Mouse (Mus musculus): ENCODE measurements around the gene Sh3bgrl2. TPM values are rescaled to one million over a fixed set of nuclear protein-coding genes. Genes with fewer than 3 reads are reported as not detected.

The Sh3bgrl2 gene
- polyA plus RNA-seq, 1 experiment from 2014 or later: 5.6 TPM

DNA sequence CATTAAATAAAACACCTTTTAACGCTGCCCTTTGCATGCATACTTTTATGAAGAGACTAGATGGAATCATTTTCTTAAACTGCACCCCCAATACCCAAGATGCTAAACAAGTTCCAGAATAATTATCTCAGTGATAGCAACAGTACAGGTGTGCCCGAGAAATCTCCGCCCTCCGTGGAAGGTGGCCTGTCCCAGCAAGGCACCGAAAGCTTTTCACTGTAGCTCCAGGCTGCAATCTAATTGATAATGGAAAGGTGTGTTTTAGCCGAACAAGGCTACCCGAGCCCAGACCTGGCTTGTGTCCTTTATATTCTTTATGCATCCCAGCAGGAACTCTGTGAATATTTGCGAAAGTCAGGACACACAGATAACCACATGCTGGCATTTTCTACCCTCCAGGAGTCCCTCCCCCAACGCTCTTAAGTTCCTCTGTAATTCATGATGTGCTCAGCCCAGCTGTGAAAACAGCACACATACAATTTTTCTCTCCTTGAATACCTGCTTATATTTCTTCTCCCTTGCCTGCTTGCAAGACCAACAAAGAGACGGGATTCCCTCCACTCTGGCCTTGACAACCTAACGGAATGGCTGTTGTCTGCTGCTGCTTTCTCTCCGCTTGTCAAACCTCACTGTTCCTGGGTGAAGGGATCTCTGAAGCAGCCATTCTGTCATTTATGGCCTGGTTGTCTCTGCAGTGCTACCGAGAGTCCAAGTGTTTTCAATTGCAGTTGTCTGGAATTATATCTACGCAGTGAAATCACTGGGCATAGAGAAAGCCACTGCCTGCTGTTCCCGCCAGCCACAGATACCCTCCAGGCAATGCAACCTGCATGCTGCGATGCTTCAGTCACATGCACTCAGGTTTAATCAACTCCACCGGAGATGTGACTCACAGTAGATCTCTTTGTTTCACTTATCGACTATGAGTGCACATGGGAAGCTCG, 80.8 kb downstream of the Sh3bgrl2 start:
- Histone ChIP-seq H3K4me3 (no peak overlapping the region), H3K36me3 (no peaks in the 10 kb centered on the region), H3K27ac (peak overlapping the region; percentile 70), H3K4me1 (replicated peaks) (peaks cover 12% of the 10 kb centered on the region), H3K27me3 (ENCODE audit: insufficient read depth, poor library complexity, severe bottlenecking) (no peaks in the 10 kb centered on the region), H3K9me3 (no peaks in the 10 kb centered on the region)
- WGBS: 34% methylated on average over 19 of the region's 19 CpGs
- DNase-seq (ENCODE audit: low spot score): no peak

DNA sequence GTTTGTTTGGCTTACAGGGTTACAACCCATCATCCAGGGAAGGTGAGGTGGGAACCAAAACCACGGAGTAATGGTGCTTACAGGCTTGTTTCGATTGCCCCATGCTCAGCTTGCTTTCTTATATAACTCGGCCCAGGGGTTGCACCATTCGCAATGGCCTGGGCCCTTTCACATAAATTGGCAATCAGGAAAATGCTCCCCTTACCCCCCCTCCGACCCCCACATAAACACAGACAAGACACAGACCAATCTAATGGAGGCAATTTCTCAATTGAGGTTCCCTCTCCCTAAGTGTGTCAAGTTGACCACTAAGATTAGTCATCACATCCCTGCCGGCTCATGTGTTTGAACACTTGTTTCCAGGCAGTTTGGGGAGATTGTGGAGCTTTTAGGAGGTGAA, 82.2 kb downstream of the Sh3bgrl2 start:
- no peak overlapping the region for H3K4me3 ChIP-seq
- H3K27ac ChIP-seq: no peak overlapping the region
- H3K9me3 ChIP-seq: no peaks in the 10 kb centered on the region
- DNase-seq (ENCODE audit: low spot score): no peak
- no peaks in the 10 kb centered on the region for H3K36me3 ChIP-seq
- peaks cover 16% of the 10 kb centered on the region for H3K4me1 ChIP-seq (replicated peaks)
- no peaks in the 10 kb centered on the region for H3K27me3 ChIP-seq (ENCODE audit: insufficient read depth, poor library complexity, severe bottlenecking)
- WGBS: 81% methylated on average over 6 of the region's 6 CpGs

DNA sequence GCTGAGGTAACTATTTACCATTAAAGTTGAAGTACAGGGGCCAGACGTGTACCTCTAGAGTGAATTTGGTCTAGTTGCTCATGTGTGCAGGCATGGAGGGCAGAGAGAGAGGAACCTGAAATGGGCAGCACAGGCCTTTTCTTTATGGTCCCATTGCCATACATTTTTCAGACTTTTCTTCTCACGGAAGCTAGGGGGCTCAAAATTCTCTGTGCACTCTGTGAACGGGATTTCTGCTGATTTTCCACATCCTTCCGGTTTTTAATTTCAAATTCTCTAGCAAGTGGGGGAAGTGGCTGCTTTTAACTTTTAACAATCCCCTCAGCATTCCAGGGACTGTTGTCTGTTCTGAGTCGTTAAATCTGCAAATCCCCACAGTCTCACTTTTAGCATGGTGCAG, 83.8 kb downstream of the Sh3bgrl2 start:
- Histone ChIP-seq H3K36me3 (no peaks in the 10 kb centered on the region), H3K27me3 (ENCODE audit: insufficient read depth, poor library complexity, severe bottlenecking) (no peaks in the 10 kb centered on the region), H3K4me3 (no peak overlapping the region), H3K27ac (no peak overlapping the region), H3K4me1 (replicated peaks) (peaks cover 27% of the 10 kb centered on the region), H3K9me3 (peaks cover 2% of the 10 kb centered on the region; the same call in 1 of the 2 replicates)
- 69% methylated on average over 5 of the region's 5 CpGs for WGBS
- no peak for DNase-seq (ENCODE audit: low spot score)

DNA sequence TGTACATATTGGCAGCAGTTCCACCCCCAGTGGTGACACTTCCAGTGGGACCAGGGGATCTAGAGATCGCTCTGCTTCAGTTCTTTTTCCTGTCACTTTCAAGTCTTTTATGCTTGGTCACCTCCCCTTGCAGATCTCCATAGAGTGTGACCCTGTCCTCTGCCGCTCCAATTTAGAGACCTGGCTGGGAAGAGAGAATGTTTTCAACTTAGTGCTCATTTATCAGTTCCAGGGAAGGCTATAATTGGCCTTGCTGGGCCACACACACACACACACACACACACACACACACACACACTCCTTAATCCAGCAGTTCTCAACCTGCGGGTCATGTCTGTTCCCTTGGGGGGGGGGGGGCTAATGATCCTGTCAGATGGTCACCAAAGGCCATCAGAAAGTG, 86.6 kb downstream of the Sh3bgrl2 start:
- 34% methylated on average over 3 of the region's 3 CpGs for WGBS
- no peaks in the 10 kb centered on the region for H3K27me3 ChIP-seq (ENCODE audit: insufficient read depth, poor library complexity, severe bottlenecking)
- H3K9me3 ChIP-seq: peaks cover 2% of the 10 kb centered on the region; the same call in 1 of the 2 replicates
- no peak for DNase-seq (ENCODE audit: low spot score)
- H3K27ac ChIP-seq: no peak overlapping the region
- no peaks in the 10 kb centered on the region for H3K36me3 ChIP-seq
- H3K4me3 ChIP-seq: no peak overlapping the region
- H3K4me1 ChIP-seq (replicated peaks): peaks cover 21% of the 10 kb centered on the region

DNA sequence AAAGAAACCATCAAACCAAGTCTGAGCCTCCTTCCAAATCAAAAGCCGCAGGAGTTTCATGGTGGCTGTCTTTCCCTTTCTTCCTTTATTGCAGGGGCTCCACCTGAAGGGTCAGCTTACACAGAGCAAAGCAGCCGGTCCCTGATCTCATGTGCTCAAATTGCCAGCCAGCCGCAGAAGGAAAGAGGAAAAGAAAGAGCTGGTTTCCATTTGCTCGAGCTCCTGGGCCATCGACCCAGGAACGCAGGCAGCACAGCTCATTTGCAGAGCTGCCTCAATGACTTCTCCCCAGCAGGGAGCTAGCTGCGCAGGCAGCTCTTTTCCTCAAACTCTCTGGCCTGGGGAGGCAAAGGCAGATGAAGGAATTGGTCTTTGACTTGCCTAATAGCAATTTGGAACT, 87.9 kb downstream of the Sh3bgrl2 start:
- peak; percentile 27 for DNase-seq (ENCODE audit: low spot score)
- peaks cover 2% of the 10 kb centered on the region; the same call in 1 of the 2 replicates for H3K9me3 ChIP-seq
- H3K4me1 ChIP-seq (replicated peaks): peaks cover 25% of the 10 kb centered on the region
- peak overlapping the region; percentile 24; the same call in 1 of the 2 replicates for H3K27ac ChIP-seq
- H3K4me3 ChIP-seq: no peak overlapping the region
- 7% methylated on average over 7 of the region's 7 CpGs for WGBS
- no peaks in the 10 kb centered on the region for H3K27me3 ChIP-seq (ENCODE audit: insufficient read depth, poor library complexity, severe bottlenecking)
- H3K36me3 ChIP-seq: no peaks in the 10 kb centered on the region

DNA sequence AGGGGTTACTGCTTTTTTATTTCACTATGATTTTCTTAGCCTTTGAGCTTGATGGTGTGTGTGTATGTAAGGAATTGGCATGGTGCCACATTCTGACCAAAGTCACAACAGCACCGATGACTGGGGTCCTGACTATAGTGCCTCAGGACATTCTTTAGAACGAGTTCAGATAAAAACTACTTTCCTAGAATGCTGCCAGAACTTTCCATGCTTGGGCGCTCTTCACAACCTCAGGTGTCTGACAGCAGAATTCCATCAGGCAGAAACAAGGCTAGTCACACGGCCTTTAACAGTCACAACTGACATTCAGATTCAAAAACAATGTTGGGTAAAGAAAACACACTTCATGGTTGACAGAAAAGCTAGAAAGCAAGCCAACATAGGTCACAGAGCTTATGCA, 95.0 kb downstream of the Sh3bgrl2 start:
- WGBS: 66% methylated on average over 4 of the region's 4 CpGs
- Histone ChIP-seq H3K4me3 (no peak overlapping the region), H3K27me3 (ENCODE audit: insufficient read depth, poor library complexity, severe bottlenecking) (no peaks in the 10 kb centered on the region), H3K27ac (no peak overlapping the region), H3K4me1 (replicated peaks) (peaks cover 16% of the 10 kb centered on the region), H3K9me3 (no peaks in the 10 kb centered on the region), H3K36me3 (no peaks in the 10 kb centered on the region)
- DNase-seq (ENCODE audit: low spot score): no peak

DNA sequence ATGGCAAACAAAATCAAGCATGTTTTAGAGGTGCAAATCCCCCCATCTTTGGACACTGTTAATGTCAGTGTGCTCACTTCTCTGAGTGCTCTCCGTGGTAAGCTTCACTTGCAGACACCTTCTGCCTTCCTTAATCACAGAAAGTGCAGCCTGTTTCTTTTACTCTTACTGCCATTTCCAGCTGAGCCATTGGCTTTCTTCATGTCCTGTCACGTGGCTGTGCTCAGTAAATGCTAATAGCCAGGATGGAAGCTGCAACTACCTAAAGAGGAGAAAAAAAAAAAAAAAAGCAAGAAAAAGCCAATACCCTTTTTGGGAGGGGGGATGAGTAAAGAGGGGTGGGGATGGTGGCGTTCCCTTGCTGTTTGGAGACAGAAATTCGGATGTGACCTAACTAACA, 95.7 kb downstream of the Sh3bgrl2 start:
- no peaks in the 10 kb centered on the region for H3K9me3 ChIP-seq
- H3K4me1 ChIP-seq (replicated peaks): peaks cover 23% of the 10 kb centered on the region
- no peak for DNase-seq (ENCODE audit: low spot score)
- H3K27me3 ChIP-seq (ENCODE audit: insufficient read depth, poor library complexity, severe bottlenecking): no peaks in the 10 kb centered on the region
- no peaks in the 10 kb centered on the region for H3K36me3 ChIP-seq
- no peak overlapping the region for H3K4me3 ChIP-seq
- WGBS: 59% methylated on average over 4 of the region's 4 CpGs
- no peak overlapping the region for H3K27ac ChIP-seq

DNA sequence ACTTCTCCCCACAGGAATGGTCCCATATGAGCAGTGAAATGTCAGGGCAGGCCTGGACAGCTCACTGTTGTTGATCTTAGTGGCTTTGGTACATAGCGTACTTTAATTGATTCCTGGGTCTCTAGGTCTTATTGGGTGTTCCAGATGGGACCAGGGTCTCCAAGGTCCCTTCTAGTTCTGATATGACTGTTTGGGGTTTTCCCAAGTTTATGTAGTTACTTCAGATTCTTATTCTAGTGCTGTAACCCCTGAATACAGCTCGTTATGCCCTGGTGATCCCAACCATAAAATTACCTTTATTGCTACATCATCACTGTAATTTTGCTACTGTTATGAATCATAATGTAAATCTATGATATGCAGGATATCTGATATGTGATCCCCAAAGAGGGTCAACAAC, 98.1 kb downstream of the Sh3bgrl2 start:
- Histone ChIP-seq H3K4me1 (replicated peaks) (peaks cover 15% of the 10 kb centered on the region), H3K4me3 (no peak overlapping the region), H3K27me3 (ENCODE audit: insufficient read depth, poor library complexity, severe bottlenecking) (no peaks in the 10 kb centered on the region), H3K27ac (no peak overlapping the region), H3K9me3 (no peaks in the 10 kb centered on the region), H3K36me3 (no peaks in the 10 kb centered on the region)
- no peak for DNase-seq (ENCODE audit: low spot score)
- 93% methylated on average over 2 of the region's 2 CpGs for WGBS

DNA sequence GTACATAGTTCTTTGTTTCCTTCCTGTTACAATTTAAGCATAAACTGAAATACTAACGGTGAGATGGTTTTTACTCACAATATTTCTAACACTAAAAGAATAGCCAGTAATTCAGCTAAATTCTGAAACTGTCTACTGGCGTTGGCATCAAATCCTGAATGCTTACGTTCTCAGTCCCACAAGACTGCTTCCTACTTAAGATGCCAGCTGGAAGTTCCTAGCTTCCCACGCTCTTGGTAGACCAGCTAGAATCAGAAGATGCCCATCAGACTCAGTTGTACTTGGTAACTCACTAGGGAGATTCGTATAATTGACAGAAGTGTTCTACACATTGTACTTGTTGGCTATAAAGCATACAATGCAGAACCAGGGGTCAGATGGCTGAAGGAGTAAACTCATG, 98.6 kb downstream of the Sh3bgrl2 start:
- Histone ChIP-seq H3K27ac (no peak overlapping the region), H3K27me3 (ENCODE audit: insufficient read depth, poor library complexity, severe bottlenecking) (no peaks in the 10 kb centered on the region), H3K4me3 (no peak overlapping the region), H3K4me1 (replicated peaks) (peaks cover 15% of the 10 kb centered on the region), H3K36me3 (no peaks in the 10 kb centered on the region), H3K9me3 (no peaks in the 10 kb centered on the region)
- 90% methylated on average over 5 of the region's 5 CpGs for WGBS
- DNase-seq (ENCODE audit: low spot score): no peak

DNA sequence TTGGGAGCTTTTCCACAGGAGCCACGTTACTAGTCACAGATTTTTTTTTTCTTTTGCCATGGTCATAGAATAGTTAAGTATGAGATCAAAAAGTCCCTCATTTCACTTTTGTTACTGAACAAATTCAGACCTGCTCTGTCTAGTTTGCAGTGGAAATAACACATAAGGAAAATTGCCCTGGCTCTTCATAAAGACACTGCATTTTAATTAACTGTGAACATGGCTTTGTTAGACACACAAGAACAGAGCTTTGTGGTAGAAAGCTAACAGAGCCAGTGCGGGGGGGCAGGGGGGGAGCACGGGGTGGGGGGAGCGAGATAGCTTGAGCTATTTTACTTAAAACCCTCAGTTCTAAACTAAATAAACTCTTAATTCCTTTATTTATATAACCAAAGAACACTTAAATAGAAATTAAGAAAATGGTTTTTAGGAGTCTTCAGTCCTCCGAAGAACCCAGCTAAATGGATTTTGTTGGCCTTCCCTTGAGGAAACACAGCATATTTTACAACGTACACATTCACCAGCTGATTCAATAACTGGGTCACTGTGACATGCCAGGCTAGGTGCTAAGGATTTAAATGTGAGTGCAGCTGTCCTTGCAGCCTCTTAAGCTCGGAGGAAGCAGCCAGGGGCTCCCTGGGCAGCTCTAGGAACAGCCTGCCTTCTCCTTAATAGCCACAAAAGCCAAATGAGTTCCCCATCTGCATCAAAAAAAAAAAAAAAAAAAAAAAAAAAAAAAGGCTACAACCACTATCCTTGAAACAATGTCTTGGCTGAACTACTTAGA, 100.0 kb downstream of the Sh3bgrl2 start:
- WGBS: 32% methylated on average over 7 of the region's 7 CpGs
- no peaks in the 10 kb centered on the region for H3K36me3 ChIP-seq
- H3K27ac ChIP-seq: 0 out of 2 replicates have a peak overlapping the region, but pooled peaks have one; percentile 8
- no peak overlapping the region for H3K4me3 ChIP-seq
- no peaks in the 10 kb centered on the region for H3K27me3 ChIP-seq (ENCODE audit: insufficient read depth, poor library complexity, severe bottlenecking)
- peaks cover 15% of the 10 kb centered on the region for H3K4me1 ChIP-seq (replicated peaks)
- H3K9me3 ChIP-seq: no peaks in the 10 kb centered on the region
- DNase-seq (ENCODE audit: low spot score): no peak

DNA sequence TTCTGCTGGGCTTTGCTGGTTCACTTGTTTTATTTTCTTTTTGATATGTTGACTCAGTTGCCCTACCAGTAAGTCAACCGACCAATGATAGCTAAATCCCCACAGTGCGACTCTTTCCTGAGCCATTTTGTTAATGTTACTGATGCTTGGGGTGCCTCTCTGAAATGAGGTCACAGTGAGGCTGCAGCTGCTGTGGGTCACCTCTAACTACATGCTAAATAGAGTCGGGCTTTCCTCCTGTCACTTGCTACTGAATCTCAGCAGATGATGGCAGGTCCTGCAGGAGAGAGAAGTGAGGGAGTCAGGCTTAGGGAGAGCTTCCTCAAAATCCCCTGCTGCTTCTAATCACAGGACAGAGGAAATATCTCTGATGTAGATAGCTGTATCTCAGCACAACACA, 100.6 kb downstream of the Sh3bgrl2 start:
- H3K27me3 ChIP-seq (ENCODE audit: insufficient read depth, poor library complexity, severe bottlenecking): no peaks in the 10 kb centered on the region
- no peak overlapping the region for H3K27ac ChIP-seq
- H3K4me3 ChIP-seq: no peak overlapping the region
- peaks cover 15% of the 10 kb centered on the region for H3K4me1 ChIP-seq (replicated peaks)
- no peaks in the 10 kb centered on the region for H3K9me3 ChIP-seq
- H3K36me3 ChIP-seq: no peaks in the 10 kb centered on the region
- 27% methylated on average over 3 of the region's 3 CpGs for WGBS
- DNase-seq (ENCODE audit: low spot score): no peak

DNA sequence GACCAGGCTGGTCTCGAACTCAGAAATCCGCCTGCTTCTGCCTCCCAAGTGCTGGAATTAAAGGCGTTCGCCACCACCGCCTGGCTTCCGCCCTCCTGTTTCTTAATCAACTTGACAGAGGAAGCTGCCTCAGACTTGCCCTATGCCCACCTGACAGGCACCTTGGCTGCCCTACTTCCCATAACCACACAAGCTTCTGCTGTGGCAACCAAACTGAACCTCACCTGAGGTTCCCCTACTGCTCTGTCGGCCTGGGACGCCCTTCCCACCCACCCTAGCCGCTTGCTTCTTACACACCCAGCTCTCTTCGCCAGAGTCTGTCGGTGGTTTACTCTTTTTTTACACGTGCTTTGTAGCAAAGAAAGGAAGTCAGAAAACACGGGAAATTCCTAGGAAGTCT, 103.9 kb downstream of the Sh3bgrl2 start:
- no peaks in the 10 kb centered on the region for H3K9me3 ChIP-seq
- H3K27me3 ChIP-seq (ENCODE audit: insufficient read depth, poor library complexity, severe bottlenecking): no peaks in the 10 kb centered on the region
- DNase-seq (ENCODE audit: low spot score): no peak
- 88% methylated on average over 13 of the region's 13 CpGs for WGBS
- no peak overlapping the region for H3K27ac ChIP-seq
- peaks cover 15% of the 10 kb centered on the region for H3K4me1 ChIP-seq (replicated peaks)
- no peaks in the 10 kb centered on the region for H3K36me3 ChIP-seq
- no peak overlapping the region for H3K4me3 ChIP-seq

DNA sequence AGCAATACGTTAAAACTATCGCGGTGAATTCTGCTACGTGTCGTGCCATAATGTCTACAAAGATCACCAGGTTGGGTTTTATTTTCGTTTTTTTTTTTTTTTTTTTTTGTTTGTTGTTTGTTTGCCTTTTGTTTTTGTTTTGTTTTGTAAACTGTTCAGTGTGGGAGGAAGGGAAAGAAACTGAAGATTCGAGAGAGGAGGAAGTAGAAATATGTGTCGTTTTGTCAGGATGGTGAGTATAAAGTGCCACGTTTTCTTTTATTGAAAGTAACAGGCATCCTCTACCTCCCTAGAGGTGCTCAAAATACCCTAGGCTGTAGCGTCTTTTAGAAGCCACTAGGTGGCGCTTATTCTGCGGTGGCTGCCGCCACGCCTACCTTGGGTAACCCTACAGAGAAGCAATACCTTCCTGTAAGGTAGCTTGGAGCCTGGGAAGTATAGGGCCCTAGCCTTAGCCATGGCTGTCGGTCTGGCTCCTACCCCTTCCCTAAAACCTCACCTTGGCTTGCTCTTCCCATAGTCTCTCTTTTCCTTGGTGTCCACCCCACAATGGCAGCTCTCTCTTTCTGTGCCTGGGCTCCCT, 104.6 kb downstream of the Sh3bgrl2 start:
- DNase-seq (ENCODE audit: low spot score): no peak
- WGBS: 33% methylated on average over 15 of the region's 15 CpGs
- no peak overlapping the region for H3K4me3 ChIP-seq

More for the DNA sequence above, 104.6 kb downstream of the Sh3bgrl2 start:
- Histone ChIP-seq H3K27me3 (ENCODE audit: insufficient read depth, poor library complexity, severe bottlenecking) (no peaks in the 10 kb centered on the region), H3K4me1 (replicated peaks) (peaks cover 12% of the 10 kb centered on the region), H3K27ac (no peak overlapping the region), H3K36me3 (no peaks in the 10 kb centered on the region), H3K9me3 (no peaks in the 10 kb centered on the region)

All from hindbrain, embryonic 10.5 days (tissue).